Mouse (Mus musculus) liver, adult 2 months (tissue): ENCODE measurements around the gene Sulf2.

Experiments used
- CTCF ChIP-seq: fragments of 200-500 bp; IDR thresholded peaks from 2 replicates; pipeline ENCODE4 v1.5.1; 2011; ENCODE audit warnings: low read depth, low read length, control low read depth
- POLR2A ChIP-seq: fragments of 200-500 bp; IDR thresholded peaks from 2 replicates; pipeline ENCODE4 v1.6.1; 2011; ENCODE audit warnings: low read length, control low read depth; ENCODE audit not compliant: insufficient read depth; ENCODE audit errors: extremely low read depth

GRCm38 (mm10) chr2:166148672-166149332 lies 6.7 kb downstream of the Sulf2 start:
- TF ChIP-seq POLR2A (no peak), CTCF (no peak)
